Mouse (Mus musculus): ENCODE measurements around the gene Slc38a7.
"Not testable (repeated sequence)": the region's sequence is repeated elsewhere in the genome, so short reads cannot be mapped to it uniquely, and the experiment has no call there.

Gene Slc38a7

GRCm38 (mm10) chr8:95806461-95807191 lies 46.7 kb downstream of the Slc38a7 start:
- peak in 1 of 2 experiments; percentile 65 for DNase-seq

- no peak for DNase-seq
Measured at GRCm38 (mm10) chr8:95805482-95805881, 47.9 kb downstream of the Slc38a7 start.

- DNase-seq, result no peak
Measured at GRCm38 (mm10) chr8:95802231-95802630, 51.1 kb downstream of the Slc38a7 start.

GRCm38 (mm10) chr8:95801476-95802064 lies 51.8 kb downstream of the Slc38a7 start:
- DNase-seq, result no peak

DNA sequence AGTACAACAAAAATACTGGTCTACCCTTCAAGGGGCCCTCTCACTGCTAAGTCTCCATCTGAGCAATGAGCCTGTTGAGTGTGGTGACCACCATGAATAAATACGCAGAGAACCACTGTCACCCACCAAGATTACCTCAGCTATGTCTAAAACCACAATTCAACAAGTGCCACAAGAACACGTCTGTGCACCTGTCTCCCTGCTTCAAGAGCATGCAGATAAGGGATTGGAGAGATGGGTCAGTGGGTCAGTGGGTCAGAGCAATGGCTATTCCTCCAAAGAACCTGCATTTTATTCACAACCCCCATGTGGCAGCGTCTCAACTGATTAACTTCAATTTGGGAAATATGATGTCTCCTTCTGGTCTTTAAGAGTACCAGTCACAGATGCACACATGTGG lies 53.0 kb downstream of the Slc38a7 start:
- no peak for DNase-seq

DNA sequence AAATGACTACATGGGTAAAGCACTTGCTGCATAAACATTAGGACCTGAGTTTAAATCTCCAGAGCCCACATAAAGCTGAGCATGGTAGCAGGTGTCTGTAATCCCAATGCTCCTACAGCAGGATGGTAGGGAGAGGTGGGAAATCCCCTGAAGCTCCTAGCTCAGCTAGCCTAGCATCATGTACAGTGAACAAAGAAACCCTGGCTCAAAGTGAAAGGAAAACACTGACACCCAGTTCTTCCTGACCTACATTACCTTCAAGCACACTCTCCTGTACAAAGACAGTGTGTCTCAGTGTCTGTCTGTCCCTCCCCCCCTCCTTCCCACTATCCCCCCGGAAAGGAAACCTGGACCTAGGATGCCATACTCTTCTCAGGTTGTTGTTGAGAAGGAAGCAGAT lies 53.4 kb downstream of the Slc38a7 start:
- no peak for DNase-seq

GRCm38 (mm10) chr8:95799117-95799516 lies 54.2 kb downstream of the Slc38a7 start:
- DNase-seq, result no peak

- DNase-seq, result not testable (repeated sequence)
Measured at GRCm38 (mm10) chr8:95795333-95796061, 57.8 kb downstream of the Slc38a7 start.
